Mouse (Mus musculus): ENCODE data around the gene Bcat1.

Bcat1 gene

DNA sequence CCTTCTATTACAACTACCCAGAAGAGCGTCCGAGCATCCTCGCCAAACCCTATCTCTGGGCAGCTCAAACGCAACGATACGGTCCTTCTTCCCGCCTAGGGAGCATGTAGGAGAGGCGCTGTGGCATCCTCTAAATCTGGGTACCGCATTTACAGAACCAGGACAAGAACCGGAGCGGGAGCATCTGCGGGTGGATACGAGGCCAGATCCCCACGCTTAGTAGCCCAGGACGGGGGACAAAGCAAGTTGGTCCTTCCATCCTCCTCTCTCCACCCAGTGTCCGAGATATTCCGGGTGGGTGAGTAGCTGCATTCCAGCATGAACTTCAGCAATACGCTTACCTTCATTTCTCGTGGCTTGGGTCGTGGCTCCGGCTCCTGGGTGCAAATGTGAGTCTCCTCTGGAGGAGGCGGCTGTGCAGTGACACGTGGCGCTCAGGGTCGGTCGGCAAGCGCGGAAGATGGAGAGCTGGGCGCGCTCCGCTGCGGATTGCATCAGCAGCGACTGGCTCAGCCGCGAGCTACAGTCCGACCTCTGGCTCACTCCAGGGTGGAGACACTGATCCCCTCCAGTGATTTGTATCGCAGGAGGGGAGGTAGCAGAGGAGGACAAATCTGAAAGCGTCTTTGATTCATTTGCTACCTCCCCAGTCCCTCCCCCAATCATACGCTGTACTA, at the start of gene Bcat1:
Gene Bcat1, minus strand, starts transcription at position 637 of the 677 bp plus-strand sequence.
- DNase-seq (ENCODE audit: low spot score): no peak

DNA sequence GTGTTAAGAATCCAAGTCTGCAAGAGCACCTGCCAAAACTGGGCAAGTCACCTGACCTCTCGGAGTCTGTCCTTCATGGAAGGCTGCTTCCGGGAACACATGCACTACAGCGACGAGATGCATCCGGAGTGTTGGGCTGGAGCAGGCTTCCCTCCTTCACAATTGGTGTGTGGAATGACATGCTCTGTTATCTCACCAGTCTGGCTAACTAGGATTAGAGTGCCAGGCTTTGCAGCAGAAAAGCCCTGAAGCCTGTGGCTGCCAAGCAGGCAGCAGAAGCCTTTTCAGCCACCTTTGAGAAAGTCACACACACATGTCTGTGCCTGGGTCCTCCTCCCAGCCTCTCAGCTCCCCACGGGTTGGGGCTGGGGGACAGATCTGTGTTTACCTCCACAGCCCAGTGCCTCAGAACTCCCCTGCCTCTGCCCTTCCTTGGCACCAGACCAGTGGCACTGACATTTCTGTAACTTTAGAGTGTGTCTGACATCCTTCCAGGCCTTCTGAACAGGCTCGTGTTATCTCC, 49.7 kb upstream of the Bcat1 start:
- no peak for DNase-seq (ENCODE audit: low spot score)

DNA sequence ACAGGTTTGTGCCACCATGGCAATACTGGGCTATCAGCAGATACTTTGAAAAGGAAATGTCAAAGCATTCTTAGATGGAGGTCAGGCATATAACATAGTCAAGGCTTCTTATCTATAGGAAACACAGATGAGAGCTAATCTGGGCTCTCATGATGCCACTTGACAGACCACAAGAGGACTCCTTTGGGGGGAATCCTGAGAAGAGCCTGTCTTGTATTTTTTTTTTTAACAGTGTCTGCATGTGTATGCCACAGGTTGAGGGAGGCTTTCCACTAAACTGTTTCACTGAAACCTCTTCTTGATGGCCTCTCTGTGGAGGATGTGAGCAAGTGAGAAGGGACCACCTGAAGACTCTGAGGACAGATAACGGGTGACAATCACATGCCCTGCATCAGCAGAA, 48.6 kb upstream of the Bcat1 start:
- DNase-seq (ENCODE audit: low spot score): no peak

DNA sequence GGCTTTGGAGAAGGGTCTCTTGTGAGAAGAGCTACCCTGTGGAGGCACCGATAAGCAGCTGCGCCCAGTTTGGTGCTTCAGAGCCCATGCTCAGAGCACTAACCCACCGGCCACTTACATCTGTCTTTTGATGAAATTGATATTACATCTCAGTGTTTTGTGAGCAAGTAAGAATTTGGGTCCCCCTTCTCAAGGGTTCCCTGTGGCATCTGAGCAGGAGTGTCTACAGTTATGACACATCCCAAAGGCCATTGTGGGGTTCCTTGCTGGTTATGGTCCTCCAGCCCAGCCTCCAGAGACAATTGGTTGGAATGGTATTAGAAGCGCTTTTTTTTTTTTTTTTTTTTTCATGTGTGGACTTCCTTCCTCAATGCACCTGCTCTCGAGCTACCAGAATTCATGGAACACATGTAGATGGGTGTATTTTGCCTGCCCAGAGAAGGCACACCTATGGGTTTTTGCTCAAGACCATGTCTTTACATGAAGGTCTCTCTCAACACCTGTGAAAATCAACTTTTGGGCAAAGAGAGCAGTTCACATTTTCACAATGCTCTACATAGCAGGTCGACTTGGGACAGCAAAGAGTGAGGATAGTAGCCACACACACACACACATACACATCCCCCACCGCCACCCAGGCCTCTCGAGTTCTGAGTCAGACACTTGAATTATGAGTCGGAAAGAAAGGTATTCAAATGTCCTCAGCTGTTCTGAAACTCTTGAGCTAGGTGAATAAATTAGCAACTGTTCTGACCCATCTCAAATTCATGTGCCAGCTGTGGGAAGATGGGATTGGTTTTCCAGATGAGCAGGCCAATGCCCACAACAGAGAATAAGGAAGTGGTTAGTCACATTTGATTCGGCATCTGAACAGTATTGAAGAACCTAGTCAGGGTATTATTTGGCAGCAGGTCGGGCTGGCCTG, 47.4 kb upstream of the Bcat1 start:
- DNase-seq (ENCODE audit: low spot score): no peak

DNA sequence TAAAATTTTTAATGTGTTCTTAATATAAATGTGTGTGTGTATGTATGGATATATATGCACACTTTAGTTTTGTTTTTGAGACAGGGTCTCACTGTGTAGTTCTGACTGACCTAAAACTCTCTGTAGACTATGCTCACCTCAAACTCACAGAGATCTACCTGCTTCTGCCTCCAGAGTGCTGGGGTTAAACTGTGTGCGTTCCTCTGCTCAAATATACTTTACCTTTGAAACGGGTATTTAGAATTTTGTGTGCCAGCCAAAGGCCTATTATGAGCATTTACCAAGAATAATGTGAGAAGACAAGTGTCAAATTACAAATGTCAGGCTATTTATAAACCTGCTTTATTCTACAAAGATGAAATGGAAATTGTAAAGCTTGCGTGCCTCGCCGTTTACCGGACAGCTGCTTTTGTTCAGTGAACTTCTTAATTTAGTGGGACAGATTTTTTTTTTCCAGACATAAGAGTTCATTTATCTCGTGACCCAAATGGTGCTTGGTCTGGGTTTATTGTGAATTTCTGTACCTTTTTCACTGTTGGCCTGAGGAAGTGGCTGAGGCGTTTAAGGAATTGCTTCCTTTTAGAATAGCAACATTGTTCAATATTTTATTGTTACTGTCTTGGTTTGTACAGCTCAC, 46.6 kb upstream of the Bcat1 start:
- DNase-seq (ENCODE audit: low spot score): no peak

DNA sequence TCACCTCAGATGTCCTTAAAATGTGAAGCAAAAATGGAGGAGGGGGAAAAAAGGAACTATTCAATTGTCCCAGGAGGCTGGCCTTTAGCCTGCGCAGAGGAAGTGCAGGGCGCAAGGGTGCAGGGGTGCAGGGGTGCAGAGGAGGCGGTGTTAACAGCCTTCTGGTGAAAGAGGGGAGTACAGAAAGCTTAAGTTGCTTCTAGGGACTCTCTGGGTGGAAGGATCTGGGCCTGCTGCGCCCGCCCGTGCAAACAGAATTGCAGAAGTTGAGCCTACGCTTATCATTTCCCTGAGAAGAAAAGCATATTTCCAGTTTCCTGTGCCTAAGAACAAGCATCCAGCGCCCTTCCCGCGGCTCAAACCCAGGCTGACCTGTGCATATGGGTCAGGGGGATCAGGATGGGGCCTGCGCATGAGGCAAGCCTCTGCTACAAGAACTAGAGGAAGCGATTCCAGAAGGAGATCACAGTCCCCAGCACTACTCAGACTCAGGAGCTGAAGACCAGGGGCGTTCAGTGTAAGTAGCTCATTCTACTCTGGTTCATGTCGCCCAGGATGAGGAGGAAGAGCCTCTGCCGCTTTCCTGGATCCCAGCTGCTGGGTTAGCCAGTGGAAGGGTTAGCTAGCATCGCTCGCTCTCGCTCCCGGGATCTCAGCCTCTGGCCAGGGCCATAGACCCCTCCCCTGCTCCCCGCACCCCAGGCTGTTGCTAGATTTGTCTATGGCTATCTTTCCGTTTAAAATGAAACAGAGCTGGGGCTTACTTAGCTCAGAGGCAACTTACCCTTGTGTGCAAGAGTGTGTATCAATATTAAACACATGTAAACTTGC, 45.8 kb upstream of the Bcat1 start:
- DNase-seq (ENCODE audit: low spot score): no peak

DNA sequence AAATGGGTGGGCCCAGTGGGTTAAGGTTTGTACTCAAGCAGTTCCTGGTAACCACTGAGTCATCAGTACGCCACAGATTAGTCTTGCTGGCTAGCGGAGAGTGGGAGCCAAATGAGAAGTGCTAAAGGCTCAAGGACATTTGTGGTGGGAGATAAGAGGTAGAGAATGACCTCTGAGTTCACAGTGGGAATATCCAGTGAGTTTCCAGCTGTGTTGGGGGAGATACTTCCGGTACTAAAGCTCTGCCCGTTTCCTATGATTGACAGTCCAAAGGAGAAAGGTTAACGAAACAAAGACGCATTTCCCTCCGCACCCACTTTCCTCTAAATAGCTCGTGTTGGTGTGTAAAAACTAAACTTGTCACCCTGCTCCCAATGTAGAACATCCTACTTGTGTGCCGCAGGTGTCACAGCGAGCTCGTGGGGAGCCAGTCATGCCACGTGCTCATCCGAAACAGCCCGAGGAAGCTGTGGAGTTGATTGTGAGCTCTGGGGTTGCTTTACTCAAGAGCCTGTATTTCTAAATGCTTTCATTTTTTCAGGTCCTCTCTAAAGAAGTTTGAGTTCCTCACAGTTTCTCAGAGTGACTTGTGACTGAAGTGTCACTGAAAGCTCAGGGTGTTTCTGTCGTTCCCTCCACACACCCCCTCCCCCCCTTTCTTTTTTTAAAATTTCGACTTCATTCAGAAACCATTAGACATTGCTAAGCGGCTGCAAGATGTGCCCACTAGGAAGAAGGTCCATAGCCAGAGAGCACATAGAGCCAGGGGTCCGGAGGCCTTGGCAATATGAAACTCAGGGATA, 45.0 kb upstream of the Bcat1 start:
- no peak for DNase-seq (ENCODE audit: low spot score)

DNA sequence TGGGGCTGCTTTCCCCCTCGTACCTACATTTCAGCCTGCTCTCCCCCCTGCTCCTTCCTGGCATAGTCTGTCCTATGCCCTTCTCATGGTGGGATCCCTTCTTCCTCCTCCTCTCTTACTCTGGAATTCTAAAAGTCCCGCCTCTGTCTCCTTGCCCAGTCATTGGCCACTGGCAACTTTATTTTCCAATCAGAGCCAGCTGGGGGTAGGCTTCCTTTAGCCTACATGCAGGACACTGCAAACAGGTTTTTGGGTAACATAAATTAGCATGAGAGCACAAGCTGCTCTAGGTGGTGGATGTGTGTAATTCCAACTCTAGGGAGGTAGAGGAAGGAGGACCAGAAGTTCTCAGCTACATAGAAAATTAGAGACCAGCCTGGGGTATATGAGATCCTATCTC, 44.1 kb upstream of the Bcat1 start:
- no peak for DNase-seq (ENCODE audit: low spot score)

DNA sequence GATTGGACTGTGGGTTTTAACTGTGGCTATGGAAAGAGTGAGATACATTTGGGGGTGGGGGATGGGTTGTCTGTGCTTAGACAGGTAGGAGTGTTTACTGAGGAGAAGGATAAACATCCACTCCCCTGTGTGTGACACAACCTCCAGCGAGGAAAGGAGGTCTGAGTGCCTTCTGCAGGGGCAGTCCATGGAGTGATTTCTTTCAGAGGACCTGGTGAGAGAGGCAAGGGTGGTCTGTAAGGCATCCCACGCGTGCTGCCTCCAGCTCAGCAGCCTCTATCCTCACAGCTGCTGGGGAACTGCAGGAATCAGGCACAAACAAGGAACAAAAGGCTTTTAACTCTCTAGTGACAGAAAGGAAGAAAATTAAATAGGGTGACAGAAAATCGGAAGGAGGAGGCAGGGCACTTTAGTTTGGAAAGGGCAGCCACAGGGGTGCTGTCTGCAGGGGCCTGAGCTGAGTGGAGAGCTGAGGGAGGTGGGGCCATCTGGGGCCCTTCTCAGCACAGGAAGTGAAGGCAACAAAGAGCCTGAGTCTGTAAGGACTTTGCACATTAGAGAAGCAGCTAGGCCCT, 40.2 kb upstream of the Bcat1 start:
- no peak for DNase-seq (ENCODE audit: low spot score)

DNA sequence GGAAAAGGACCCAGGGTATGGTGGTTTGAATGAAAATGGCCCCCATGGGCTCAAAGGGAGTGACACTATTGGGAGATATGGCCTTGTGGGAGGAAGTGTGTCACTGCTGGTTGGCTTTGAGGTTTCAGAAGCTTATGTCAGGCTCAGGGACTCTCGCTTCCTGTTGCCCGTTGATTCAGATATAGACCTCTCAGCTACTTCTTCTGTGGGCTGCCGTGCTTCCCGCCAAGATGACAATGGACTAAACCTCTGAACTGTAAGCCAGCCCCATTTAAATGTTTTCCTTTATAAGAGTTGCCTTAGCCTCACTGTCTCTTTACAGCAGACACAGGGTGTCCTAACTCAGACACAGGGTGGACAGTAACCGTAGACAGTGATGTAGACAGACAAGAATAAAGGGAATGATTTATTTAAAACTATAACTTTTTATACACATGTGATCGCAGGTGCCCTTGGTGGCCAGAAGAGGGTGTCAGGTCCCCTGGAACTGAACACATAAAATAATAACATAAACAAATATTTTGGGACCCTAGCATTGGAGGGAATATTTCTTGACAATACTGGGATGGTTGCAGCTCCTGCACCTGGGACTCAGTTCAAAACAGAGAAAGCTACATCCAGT, 39.6 kb upstream of the Bcat1 start, which contains the start of gene Lrmp:
Gene Lrmp, plus strand, starts transcription at position 178 of the 622 bp plus-strand sequence.
- DNase-seq (ENCODE audit: low spot score): no peak

DNA sequence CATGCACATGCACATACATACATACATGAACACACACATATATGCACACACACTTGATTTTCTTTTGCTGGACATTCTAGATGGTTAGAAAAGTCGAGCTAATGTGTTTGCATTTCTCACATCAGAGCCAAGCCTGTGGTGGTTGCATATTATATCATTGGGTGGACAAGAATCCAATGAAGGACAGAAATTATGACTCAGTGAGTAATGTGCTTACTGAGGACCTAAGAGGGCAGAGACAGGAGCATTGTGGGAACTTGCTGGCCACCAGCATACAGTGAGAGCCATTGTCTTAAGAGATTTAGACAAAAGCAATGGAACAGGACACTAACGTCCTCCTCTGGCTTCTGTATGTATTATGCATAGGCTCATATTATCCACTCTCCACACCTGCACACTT, 38.6 kb upstream of the Bcat1 start:
- no peak for DNase-seq (ENCODE audit: low spot score)

DNA sequence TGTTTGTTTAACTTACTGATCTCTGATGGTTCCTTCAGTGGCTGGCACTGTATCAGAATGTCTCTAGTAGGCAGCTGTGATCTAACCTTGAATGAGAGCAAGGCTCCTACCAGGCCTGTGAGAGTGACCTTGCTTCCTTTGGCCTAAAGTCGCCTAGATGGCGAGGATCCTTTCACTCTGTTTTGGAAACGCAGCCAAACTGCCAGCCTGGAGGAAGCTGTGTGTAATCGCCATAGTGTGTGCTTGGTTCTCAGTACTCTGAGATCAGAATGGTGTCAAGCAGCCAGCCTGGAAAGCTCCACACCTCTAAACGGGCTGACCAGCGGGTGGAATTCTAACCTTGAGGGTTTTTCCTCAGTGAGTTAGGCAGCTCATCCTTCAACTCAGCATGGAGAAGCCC, 36.9 kb upstream of the Bcat1 start:
- DNase-seq (ENCODE audit: low spot score): no peak

DNA sequence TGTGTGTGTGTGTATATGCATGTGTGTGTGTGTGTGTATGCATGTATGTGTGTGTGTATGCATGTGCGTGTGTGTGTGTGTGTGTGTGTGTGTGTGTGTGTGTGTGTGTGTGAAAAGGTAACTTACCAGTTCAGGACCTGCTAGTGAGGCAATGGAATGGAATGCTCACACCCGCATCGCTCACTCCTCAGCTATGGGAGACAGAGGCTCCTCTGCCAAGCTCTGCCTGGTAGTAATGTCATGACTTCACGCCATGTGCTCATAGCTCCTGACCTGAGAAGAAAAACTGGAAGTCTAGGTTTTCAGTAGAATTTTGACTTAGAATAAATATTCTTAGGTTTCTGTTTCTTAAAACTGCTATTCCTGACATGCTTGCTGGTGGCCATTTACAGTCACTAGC, 34.8 kb upstream of the Bcat1 start:
- no peak for DNase-seq (ENCODE audit: low spot score)

DNA sequence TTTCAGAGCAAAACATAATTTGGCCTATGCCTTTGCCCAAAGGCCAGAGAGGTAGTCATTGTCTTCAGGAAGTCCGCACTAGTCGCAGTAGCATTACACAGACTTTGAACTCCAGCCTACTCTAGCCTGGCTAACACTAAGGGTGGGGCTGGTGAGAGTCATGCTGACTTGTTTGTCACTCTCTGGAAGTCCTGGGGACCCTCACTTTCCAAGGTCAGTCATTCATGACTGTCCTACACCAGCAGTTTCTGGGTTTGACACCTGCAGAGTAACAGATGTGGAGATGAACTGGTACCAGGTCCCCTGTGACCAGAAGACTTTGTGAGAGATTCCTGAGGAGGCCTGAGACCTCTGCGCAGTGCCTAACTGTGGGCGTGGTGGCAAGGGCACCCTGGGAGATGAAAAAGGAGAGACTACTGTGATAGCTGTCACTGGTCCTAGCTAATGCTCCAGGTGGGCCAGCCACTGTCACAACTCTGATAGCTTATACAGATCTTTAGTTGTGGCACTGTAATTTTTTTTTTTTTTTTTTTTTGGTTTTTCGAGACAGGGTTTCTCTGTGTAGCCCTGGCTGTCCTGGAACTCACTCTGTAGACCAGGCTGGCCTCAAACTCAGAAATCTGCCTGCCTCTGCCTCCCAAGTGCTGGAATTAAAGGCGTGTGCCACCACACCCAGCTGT, 30.3 kb upstream of the Bcat1 start:
- DNase-seq (ENCODE audit: low spot score): no peak

DNA sequence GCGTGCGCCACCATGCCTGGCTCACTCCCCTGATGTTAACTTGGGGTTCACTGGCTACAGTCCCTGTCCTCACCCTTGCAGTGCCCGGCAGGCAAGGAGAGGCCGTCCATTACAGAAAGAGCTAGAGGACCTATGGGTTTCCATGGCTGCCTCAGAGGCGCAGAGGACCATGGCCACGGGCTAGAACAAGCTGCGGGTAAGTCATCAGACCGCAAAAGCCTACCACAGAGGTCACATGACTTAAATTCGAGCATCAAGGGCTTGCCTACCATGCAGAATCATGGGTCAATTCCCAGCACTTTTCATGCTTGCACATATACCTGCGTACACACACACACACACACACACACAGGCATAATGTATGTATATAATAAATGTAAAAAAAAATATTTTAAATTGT, 29.5 kb upstream of the Bcat1 start:
- no peak for DNase-seq (ENCODE audit: low spot score)

DNA sequence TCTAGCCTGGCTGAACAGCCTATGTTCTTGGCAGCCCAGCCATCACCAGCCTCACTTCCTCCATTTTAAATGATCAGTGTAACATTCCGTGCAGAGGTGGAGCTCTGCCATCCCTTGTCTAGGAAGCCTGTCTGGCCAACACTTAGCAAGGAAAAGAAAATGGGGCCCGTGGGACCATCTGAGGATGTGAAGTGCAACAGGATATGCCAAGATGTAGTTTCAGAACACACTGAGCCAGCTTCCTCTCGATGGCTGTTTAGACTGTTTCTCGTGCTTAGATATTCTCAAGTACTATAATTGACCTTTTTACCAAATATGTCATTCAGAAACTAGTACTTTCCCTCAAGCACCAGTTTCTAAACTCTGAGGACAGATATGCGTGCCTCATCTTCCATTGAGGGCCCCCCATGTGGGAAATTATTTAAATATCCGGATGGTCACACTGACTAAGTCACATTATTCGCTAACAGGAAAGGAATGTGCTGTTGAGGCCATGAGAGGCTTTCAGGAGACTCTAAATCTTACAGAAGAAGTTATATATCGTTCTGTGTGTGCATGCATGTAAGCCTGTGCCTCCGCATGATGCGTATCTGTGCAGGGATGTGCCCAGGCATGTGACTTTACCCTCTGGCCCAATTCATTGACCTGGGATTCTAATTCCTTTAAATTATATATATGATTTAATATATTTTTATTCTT, 28.4 kb upstream of the Bcat1 start:
- DNase-seq (ENCODE audit: low spot score): no peak

DNA sequence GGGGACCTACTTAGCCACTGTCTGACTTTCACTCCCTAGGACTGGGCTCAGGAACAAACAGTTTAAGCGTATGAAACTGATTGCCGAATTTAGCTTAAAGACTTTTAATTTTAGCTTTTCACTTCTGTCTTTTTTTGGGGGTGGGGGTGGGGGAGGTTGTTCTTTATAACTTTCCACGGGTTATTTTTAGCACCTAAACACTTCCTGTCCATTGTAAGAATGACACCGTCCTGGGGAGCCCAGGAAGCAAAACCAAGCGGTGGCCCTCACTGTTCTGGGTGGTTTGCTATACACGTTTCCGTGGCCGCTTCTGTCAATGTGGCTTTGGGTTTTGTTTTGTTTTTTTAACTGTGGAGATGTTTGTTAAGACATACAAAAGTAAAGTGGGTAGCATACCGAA, 24.9 kb upstream of the Bcat1 start:
- DNase-seq (ENCODE audit: low spot score): no peak

DNA sequence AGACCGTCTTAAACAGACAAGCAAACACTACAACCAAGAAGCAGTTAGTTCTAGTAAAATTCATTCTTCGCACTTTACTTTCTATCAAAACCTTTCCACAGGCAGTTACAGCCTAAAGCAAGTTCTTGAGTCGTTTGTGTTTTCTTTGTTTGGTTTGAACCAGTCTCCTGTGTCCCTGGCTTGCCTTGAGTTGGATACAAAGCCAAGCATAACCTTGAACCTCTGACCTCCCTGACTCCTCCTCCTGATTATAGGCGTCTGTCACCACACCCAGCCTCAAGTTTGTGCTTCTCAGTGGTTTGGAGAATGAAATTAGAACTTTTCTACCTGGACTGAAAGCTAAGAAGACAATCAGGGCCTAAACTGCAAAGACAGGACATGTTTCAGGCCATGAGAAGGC, 18.4 kb upstream of the Bcat1 start:
- DNase-seq (ENCODE audit: low spot score): no peak

Measured in ovary, postnatal 14 days (tissue).